Mouse (Mus musculus) urinary bladder, postnatal 4 days (tissue): ENCODE measurements at regions not wholly inside any gene's neighbourhood (a gene's known extent, or its start where the extent isn't known, plus 50 kb on each side); places are given as distances from the start of the nearest gene placed in this dataset.
"Not testable (repeated sequence)": the region's sequence is repeated elsewhere in the genome, so short reads cannot be mapped to it uniquely, and the experiment has no call there.

Source experiments
- DNase-seq, 2 experiments: peaks; one replicate each; pipeline ENCODE4 v3.0.0; 2021 to 2022; ENCODE audit warnings: low spot score in 2 of 2

DNA sequence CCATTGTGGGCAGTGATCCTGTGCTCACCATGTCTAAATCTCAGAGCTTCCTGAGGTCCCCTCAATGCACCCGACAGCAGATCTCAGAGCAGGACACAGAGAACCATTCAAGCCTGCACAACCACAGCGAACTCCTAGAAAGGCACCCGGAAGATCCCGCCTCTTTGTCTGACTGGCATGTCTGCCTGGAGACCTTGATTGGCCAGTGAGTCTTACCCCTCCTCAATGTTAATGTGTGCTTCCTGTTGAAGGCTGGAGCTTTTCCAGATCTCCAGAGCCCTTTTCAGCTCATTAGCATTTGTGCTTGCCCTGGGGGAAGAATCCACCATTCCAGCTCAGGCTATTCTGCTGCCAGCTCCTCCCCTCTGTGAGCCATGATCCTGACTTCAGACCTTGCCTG lies 91.8 kb downstream of the 2410141K09Rik start:
- DNase-seq, result not testable (repeated sequence)

DNA sequence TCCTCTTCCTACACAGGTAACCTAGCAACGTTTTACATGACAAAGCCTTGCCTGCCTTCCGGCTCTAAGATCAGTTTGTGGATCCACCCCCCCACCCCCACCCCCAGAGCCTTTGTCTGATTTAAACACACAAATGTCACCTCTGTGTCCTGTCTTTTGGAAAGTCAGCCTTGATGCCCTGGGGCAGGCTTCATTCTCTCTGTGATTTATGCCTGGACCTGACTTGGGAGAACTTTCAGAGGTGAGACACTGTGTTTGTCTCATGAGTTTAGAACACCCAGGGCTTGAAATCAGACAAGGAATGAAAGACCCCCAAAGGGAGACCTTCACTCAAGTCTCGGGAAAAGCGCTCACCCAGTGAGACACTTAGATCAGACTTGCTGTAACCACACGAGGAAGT lies 92.9 kb upstream of the Gm10772 start:
- not testable (repeated sequence) for DNase-seq

DNA sequence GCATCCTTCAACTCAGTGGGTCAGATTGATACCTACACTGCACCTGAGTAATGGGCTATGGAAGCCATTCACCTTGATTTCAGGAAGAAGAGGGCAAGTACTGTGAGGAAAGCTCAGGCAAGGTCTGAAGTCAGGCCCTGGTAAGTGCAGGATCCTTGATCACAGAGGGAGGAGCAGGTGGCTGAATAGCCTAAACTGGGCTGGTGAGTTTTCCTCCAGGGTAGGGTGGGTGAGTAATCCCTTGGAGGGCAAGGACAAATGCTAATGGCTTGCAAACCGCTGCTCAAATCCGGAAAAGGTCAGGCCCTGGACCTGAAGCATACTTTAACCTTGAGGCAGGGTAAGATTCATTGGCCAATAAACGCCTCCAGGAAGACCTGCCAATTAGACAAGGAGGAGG lies 84.4 kb upstream of the Gm10772 start:
- DNase-seq, result not testable (repeated sequence)

DNA sequence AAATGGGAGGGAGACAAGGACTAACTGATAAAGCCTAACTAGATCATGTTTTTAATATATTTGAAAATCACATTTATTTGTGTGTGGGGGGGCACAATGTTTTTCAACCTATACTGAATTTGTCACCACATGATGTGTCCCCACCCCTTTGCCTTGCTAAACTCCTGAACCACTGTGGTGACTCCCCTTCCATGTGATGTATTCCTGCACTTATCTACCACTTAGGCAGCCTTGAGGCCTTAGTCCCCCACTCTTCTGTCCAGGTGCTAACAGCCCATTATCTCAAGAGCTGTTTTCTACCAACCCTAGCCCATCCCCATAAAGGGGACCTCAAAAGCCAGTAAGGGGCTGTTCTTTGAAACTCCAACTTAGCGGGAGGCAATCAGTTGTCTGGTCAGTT lies 72.5 kb upstream of the Gm10772 start:
- peak in 1 of 2 experiments; percentile 56 for DNase-seq

DNA sequence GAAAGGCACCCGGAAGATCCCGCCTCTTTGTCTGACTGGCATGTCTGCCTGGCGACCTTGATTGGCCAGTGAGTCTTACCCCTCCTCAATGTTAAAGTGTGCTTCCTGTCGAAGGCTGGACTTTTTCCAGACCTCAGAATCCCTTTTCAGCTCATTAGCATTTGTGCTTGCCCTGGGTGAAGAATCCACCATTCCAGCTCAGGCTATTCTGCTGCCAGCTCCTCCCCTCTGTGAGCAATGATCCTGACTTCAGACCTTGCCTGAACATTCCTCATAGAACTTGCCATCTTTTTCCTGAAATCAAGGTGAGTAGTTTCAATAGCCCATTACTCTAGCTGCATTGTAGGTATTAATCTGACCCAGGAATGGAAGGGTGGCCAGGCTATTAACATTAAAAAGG lies 64.0 kb upstream of the Gm10772 start:
- not testable (repeated sequence) for DNase-seq
